Mouse (Mus musculus): ENCODE results near the gene Ndufs8. TPM values are rescaled to one million over a fixed set of nuclear protein-coding genes. Genes with fewer than 3 reads are reported as not detected.
A peak's percentile ranks its signal among the peaks of the same experiment; 100 is the strongest.

The Ndufs8 gene
- total and polyA plus RNA-seq, 3 experiments = 195 to 248 (median 216) TPM

DNA sequence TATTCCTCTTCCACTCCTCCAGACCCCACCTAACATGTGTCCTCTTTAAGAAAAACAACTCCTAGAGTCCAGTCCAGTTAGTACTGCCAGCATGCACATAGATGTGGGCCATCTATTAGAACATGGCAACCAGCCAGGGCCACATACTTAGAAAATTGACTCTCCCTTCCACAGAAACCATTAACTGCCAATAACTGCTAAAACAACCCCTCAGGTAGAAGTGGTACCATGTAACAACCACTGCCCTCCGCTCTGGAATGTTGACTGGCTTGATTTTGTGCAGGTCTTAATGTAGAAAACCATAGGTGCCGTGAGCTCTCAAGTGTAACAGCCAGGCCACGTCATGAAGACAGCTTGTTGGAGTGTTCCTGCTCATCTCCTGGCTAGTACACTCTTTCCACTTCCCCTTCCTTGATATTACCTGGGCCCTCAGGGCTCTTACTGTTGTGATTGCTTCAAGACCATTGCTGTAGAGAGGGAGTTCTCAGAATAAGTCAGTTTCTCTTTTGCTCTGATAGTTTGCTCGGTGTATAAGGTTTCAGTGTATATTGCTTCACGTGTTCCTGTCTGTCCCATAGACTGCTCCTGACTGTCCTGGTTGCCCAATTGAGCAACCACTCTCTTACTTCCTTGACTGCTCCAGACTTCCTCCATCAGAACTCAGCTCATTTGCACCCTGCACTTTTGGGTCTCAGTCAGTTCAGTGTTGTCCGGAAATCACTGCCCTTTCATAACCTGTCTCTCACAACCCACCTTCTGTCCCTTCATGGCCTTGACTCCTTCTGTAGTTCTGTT, 32.3 kb downstream of the Ndufs8 start:
- dilution Hi-C loops (cut with MboI; ENCODE audit: extremely low pct_ligation_motif_present, extremely low pct_unique_long_range_greater_than_20kb, low sequenced_read_pairs) = no loop called here
- no peak for TF ChIP-seq RAD21 (IDR thresholded peaks at IDR 0.05; ENCODE audit: low read depth, low read length)
- TF ChIP-seq CHD2 (IDR thresholded peaks at IDR 0.05; ENCODE audit: low read length) = no peak
- TF ChIP-seq UBTF (IDR thresholded peaks at IDR 0.05; ENCODE audit: low read depth, low read length) = no peak
- no peak for TF ChIP-seq USF2 (conservative IDR thresholded peaks at IDR 0.05; ENCODE audit: low read depth, low read length)
- no peak for TF ChIP-seq SIN3A (IDR thresholded peaks at IDR 0.05; ENCODE audit: low read length)
- TF ChIP-seq POLR2A (IDR thresholded peaks at IDR 0.05; ENCODE audit: low read depth, low read length) = no peak
- TF ChIP-seq ZNF384 (IDR thresholded peaks at IDR 0.05; ENCODE audit: low read depth, low read length) = no peak
- no peak for TF ChIP-seq EP300 (IDR thresholded peaks at IDR 0.05; ENCODE audit: low read length)
- TF ChIP-seq GABPA (IDR thresholded peaks at IDR 0.05; ENCODE audit: insufficient replicate concordance, low read depth, low read length) = no peak
- TF ChIP-seq POLR2AphosphoS2 (IDR thresholded peaks at IDR 0.05; ENCODE audit: low read depth, low read length) = no peak
- no peak for TF ChIP-seq MYC (IDR thresholded peaks at IDR 0.05; ENCODE audit: low read depth, low read length)
- TF ChIP-seq MAZ (IDR thresholded peaks at IDR 0.05; ENCODE audit: low read depth, low read length) = no peak
- TF ChIP-seq MAFK (IDR thresholded peaks at IDR 0.05; ENCODE audit: insufficient replicate concordance, low read length) = no peak
- TF ChIP-seq E2F4 (IDR thresholded peaks at IDR 0.05; ENCODE audit: insufficient replicate concordance, low read depth, low read length) = no peak
- H3K79me2 ChIP-seq (replicated peaks; ENCODE audit: control insufficient read depth, extremely low read depth, insufficient read depth, poor library complexity, severe bottlenecking) = no peaks in the 10 kb centered on the region
- no peak overlapping the region for H3K27ac ChIP-seq (ENCODE audit: insufficient read depth, low read depth)
- no peaks in the 10 kb centered on the region for H3K27me3 ChIP-seq (replicated peaks)
- H3K4me2 ChIP-seq (ENCODE audit: insufficient read depth, low read depth, poor library complexity, severe bottlenecking) = no peak overlapping the region
- H3K4me3 ChIP-seq (replicated peaks in 1 of 3; ENCODE audit: low read depth in 2 of 3, low read length in 2 of 3, poor library complexity in 1 of 3) = no peak overlapping the region
- peaks cover 7 to 35% of the 10 kb centered on the region in 2 experiments for H3K36me3 ChIP-seq (replicated peaks in 1 of 2; ENCODE audit: control insufficient read depth in 1 of 2, insufficient read depth in 1 of 2, low read length in 1 of 2)
- peaks cover 9 to 20% of the 10 kb centered on the region in 2 experiments for H3K4me1 ChIP-seq (ENCODE audit: control insufficient read depth in 1 of 2, insufficient read depth in 2 of 2)
- DNase-seq (ENCODE audit: extremely low read depth) = no peak
- H3K9ac ChIP-seq (ENCODE audit: insufficient read depth, low read depth) = no peak overlapping the region
- H3K9me3 ChIP-seq (replicated peaks; ENCODE audit: low read length) = no peaks in the 10 kb centered on the region
- in situ Hi-C loops (cut with MboI; ENCODE audit: low pct_ligation_motif_present, low pct_unique_long_range_greater_than_20kb, low sequenced_read_pairs) = no loop called here

DNA sequence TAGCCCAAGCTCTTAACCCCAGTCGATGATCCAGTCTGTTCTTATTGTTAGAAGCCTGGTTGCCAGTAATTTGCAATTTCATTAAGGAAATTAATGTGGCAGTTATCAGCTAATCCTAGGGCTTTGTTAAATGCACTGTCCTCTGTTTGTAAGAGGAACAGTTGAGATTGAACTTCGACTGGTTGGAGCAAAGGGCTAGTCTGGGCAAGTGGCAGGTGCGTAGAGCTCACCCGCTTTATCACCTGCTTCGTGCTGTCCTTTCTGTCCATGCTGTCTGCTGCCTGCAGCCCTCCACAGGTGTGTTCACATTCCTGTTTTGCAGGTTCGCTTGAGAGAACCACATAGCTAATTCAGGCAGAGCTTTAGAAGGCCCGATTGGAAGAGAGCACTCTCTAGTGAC, 37.5 kb downstream of the Ndufs8 start:
- no peak overlapping the region; the same call in 1 of the 2 replicates for H3K9ac ChIP-seq (ENCODE audit: insufficient read depth, low read depth)

More for the DNA sequence above, 37.5 kb downstream of the Ndufs8 start:
- Histone ChIP-seq H3K4me3 (replicated peaks in 1 of 3; ENCODE audit: low read depth in 2 of 3, low read length in 2 of 3, poor library complexity in 1 of 3) (no peak overlapping the region), H3K36me3 (replicated peaks in 1 of 2; ENCODE audit: control insufficient read depth in 1 of 2, insufficient read depth in 1 of 2, low read length in 1 of 2) (peaks cover 5 to 22% of the 10 kb centered on the region in 2 experiments), H3K4me2 (ENCODE audit: insufficient read depth, low read depth, poor library complexity, severe bottlenecking) (peak overlapping the region; percentile 34; the same call in 1 of the 2 replicates), H3K9me3 (replicated peaks; ENCODE audit: low read length) (no peaks in the 10 kb centered on the region), H3K4me1 (ENCODE audit: control insufficient read depth in 1 of 2, insufficient read depth in 2 of 2) (peaks cover 12 to 19% of the 10 kb centered on the region in 2 experiments), H3K27ac (ENCODE audit: insufficient read depth, low read depth) (no peak overlapping the region), H3K79me2 (replicated peaks; ENCODE audit: control insufficient read depth, extremely low read depth, insufficient read depth, poor library complexity, severe bottlenecking) (no peaks in the 10 kb centered on the region), H3K27me3 (replicated peaks) (no peaks in the 10 kb centered on the region)
- TF ChIP-seq MAZ (IDR thresholded peaks at IDR 0.05; ENCODE audit: low read depth, low read length) (no peak), RCOR1 (conservative IDR thresholded peaks at IDR 0.05; ENCODE audit: low read depth, low read length) (no peak), MXI1 (IDR thresholded peaks at IDR 0.05; ENCODE audit: low read depth, low read length) (no peak), MYC (IDR thresholded peaks at IDR 0.05; ENCODE audit: low read depth, low read length) (no peak), NELFE (IDR thresholded peaks at IDR 0.05; ENCODE audit: low read depth, low read length) (no peak), ZNF384 (IDR thresholded peaks at IDR 0.05; ENCODE audit: low read depth, low read length) (no peak)
- dilution Hi-C loops (cut with MboI; ENCODE audit: extremely low pct_ligation_motif_present, extremely low pct_unique_long_range_greater_than_20kb, low sequenced_read_pairs) (no loop called here), in situ Hi-C loops (cut with MboI; ENCODE audit: low pct_ligation_motif_present, low pct_unique_long_range_greater_than_20kb, low sequenced_read_pairs) (no loop called here)
- DNase-seq (ENCODE audit: extremely low read depth) = no peak

Data from CH12.LX (cell line).